Mouse (Mus musculus): ENCODE results near the gene Chrng. TPM values are rescaled to one million over a fixed set of nuclear protein-coding genes. Genes with fewer than 3 reads are reported as not detected.

Gene Chrng
- total RNA-seq (2014; rRNA removed) (not detected in 2 replicates), polyA plus RNA-seq (2012; rRNA removed) (not detected in 2 replicates)

DNA sequence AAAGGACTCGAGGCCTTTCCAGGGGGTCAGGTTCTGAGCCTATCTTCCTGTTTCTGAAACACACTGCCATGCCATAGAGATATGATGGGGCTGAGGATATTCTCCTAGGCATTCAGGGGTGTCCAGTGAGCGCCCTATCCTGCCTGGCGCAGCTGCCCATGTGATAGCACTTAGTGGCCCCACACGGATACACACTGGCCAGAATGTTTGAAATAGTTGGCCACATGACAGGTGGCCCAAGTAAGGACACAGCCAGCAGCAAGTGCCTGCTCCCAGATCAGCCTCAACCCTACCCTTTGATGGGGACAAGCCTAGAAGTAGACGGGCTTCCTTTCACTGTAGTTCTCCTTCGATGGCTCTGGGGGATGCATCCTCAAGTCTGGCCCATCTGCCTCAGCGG is at the start of gene Chrng:
TSS of gene Chrng (plus strand) at position 193 of the 400 bp plus-strand sequence.
- Histone ChIP-seq H3K27me3 (ENCODE audit: control insufficient read depth, insufficient read depth, low read length) (0 out of 2 replicates have a peak, but pooled peaks cover 2% of the 10 kb centered on the region), H3K9ac (ENCODE audit: low read depth, low read length) (no peak within 1 kb of the TSS), H3K36me3 (ENCODE audit: control insufficient read depth, insufficient read depth, low read length) (no peaks in the 10 kb centered on the region), H3K4me1 (ENCODE audit: control insufficient read depth, insufficient read depth, low read length) (no peaks in the 10 kb centered on the region), H3K79me2 (ENCODE audit: control insufficient read depth, insufficient read depth, low read length) (no peaks in the 10 kb centered on the region), H3K4me3 (ENCODE audit: insufficient read depth, low read depth, low read length) (no peak within 1 kb of the TSS), H3K27ac (replicated peaks; ENCODE audit: insufficient read depth, low read depth, low read length) (no peak within 1 kb of the TSS)
- TF ChIP-seq CTCF (IDR thresholded peaks at IDR 0.05; ENCODE audit: low read depth, low read length) (no peak), POLR2A (IDR thresholded peaks at IDR 0.05; ENCODE audit: extremely low read depth, insufficient read depth, low read length) (no peak)
- no peak for DNase-seq (ENCODE audit: extremely low read depth, low read depth, low spot score)
- 90% methylated on average over 7 of the region's 7 CpGs for WGBS

DNA sequence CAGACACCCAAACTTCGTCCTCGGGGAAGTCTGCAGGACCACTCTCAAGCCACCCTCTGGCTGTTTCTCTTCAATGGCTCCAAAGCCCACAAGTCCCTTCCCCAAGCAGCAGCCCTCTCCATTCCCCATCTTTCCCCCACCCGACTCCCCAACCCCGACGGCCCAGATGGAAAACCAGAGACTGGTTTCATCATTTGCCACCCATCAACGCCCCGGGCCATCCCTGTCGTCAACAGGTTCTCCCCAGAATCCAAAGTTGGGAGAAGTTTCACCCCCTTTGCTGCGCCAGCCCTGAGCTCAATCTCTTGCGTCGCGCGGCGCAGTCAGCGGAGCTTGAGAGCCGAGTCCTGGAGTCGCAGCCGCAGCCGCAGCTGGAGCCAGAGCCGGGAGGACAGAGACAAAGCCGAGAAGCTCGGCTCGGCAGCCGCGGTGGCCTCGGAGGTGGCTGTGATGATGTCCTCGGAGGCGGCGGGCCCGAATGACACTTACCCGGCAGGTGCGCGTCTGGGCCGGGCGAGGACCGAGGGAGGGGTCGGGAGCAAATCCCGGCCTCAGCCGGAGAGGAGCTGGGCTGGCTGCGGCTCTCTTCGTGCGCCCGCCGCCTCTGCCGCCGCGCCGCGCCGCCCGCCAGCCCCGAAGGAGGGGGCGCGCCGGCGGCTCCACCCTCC is 48.8 kb upstream of the Chrng start:
- 3% methylated on average over 44 of the region's 56 CpGs for WGBS

GRCm38 (mm10) chr1:87156199-87156587 is 48.3 kb upstream of the Chrng start, which contains the start of gene Ecel1:
TSS of gene Ecel1 (minus strand) at chr1:87156521.
- Histone ChIP-seq H3K9ac (ENCODE audit: low read depth, low read length) (no peak within 1 kb of the TSS), H3K79me2 (ENCODE audit: control insufficient read depth, insufficient read depth, low read length) (no peaks in the 10 kb centered on the region), H3K4me1 (ENCODE audit: control insufficient read depth, insufficient read depth, low read length) (no peaks in the 10 kb centered on the region), H3K27ac (replicated peaks; ENCODE audit: insufficient read depth, low read depth, low read length) (no peak within 1 kb of the TSS), H3K4me3 (ENCODE audit: insufficient read depth, low read depth, low read length) (no peak within 1 kb of the TSS), H3K36me3 (ENCODE audit: control insufficient read depth, insufficient read depth, low read length) (no peaks in the 10 kb centered on the region), H3K27me3 (ENCODE audit: control insufficient read depth, insufficient read depth, low read length) (peaks cover 22% of the 10 kb centered on the region)
- no peak for DNase-seq (ENCODE audit: extremely low read depth, low read depth, low spot score)
- 5% methylated on average over 11 of the region's 12 CpGs for WGBS
- TF ChIP-seq CTCF (IDR thresholded peaks at IDR 0.05; ENCODE audit: low read depth, low read length) (no peak), POLR2A (IDR thresholded peaks at IDR 0.05; ENCODE audit: extremely low read depth, insufficient read depth, low read length) (no peak)

More for the DNA sequence above, 48.8 kb upstream of the Chrng start:
- H3K4me3 ChIP-seq (ENCODE audit: insufficient read depth, low read depth, low read length) = no peak overlapping the region
- peaks cover 22% of the 10 kb centered on the region for H3K27me3 ChIP-seq (ENCODE audit: control insufficient read depth, insufficient read depth, low read length)
- H3K27ac ChIP-seq (replicated peaks; ENCODE audit: insufficient read depth, low read depth, low read length) = no peak overlapping the region
- no peaks in the 10 kb centered on the region for H3K4me1 ChIP-seq (ENCODE audit: control insufficient read depth, insufficient read depth, low read length)
- TF ChIP-seq CTCF (IDR thresholded peaks at IDR 0.05; ENCODE audit: low read depth, low read length) = no peak
- DNase-seq (ENCODE audit: extremely low read depth, low read depth, low spot score) = no peak
- no peaks in the 10 kb centered on the region for H3K36me3 ChIP-seq (ENCODE audit: control insufficient read depth, insufficient read depth, low read length)
- no peak overlapping the region for H3K9ac ChIP-seq (ENCODE audit: low read depth, low read length)
- no peaks in the 10 kb centered on the region for H3K79me2 ChIP-seq (ENCODE audit: control insufficient read depth, insufficient read depth, low read length)

- Histone ChIP-seq H3K79me2 (ENCODE audit: control insufficient read depth, insufficient read depth, low read length) (no peaks in the 10 kb centered on the region), H3K27me3 (ENCODE audit: control insufficient read depth, insufficient read depth, low read length) (peaks cover 17% of the 10 kb centered on the region), H3K36me3 (ENCODE audit: control insufficient read depth, insufficient read depth, low read length) (no peaks in the 10 kb centered on the region), H3K9ac (ENCODE audit: low read depth, low read length) (no peak overlapping the region), H3K27ac (replicated peaks; ENCODE audit: insufficient read depth, low read depth, low read length) (no peak overlapping the region), H3K4me1 (ENCODE audit: control insufficient read depth, insufficient read depth, low read length) (no peaks in the 10 kb centered on the region), H3K4me3 (ENCODE audit: insufficient read depth, low read depth, low read length) (no peak overlapping the region)
- no peak for DNase-seq (ENCODE audit: extremely low read depth, low read depth, low spot score)
- WGBS = 70% methylated on average over 3 of the region's 3 CpGs
- TF ChIP-seq CTCF (IDR thresholded peaks at IDR 0.05; ENCODE audit: low read depth, low read length) (no peak), POLR2A (IDR thresholded peaks at IDR 0.05; ENCODE audit: extremely low read depth, insufficient read depth, low read length) (no peak)
Observed at GRCm38 (mm10) chr1:87159396-87159795, 45.1 kb upstream of the Chrng start.

GRCm38 (mm10) chr1:87164164-87164795 is 40.2 kb upstream of the Chrng start:
- no peak overlapping the region for H3K9ac ChIP-seq (ENCODE audit: low read depth, low read length)
- WGBS = 47% methylated on average over 11 of the region's 11 CpGs
- no peak for TF ChIP-seq POLR2A (IDR thresholded peaks at IDR 0.05; ENCODE audit: extremely low read depth, insufficient read depth, low read length)
- TF ChIP-seq CTCF (IDR thresholded peaks at IDR 0.05; ENCODE audit: low read depth, low read length) = no peak
- H3K27ac ChIP-seq (replicated peaks; ENCODE audit: insufficient read depth, low read depth, low read length) = no peak overlapping the region
- 0 out of 2 replicates have a peak, but pooled peaks cover 3% of the 10 kb centered on the region for H3K27me3 ChIP-seq (ENCODE audit: control insufficient read depth, insufficient read depth, low read length)
- no peak overlapping the region for H3K4me3 ChIP-seq (ENCODE audit: insufficient read depth, low read depth, low read length)
- H3K36me3 ChIP-seq (ENCODE audit: control insufficient read depth, insufficient read depth, low read length) = no peaks in the 10 kb centered on the region
- no peak for DNase-seq (ENCODE audit: extremely low read depth, low read depth, low spot score)
- no peaks in the 10 kb centered on the region for H3K79me2 ChIP-seq (ENCODE audit: control insufficient read depth, insufficient read depth, low read length)
- no peaks in the 10 kb centered on the region for H3K4me1 ChIP-seq (ENCODE audit: control insufficient read depth, insufficient read depth, low read length)

DNA sequence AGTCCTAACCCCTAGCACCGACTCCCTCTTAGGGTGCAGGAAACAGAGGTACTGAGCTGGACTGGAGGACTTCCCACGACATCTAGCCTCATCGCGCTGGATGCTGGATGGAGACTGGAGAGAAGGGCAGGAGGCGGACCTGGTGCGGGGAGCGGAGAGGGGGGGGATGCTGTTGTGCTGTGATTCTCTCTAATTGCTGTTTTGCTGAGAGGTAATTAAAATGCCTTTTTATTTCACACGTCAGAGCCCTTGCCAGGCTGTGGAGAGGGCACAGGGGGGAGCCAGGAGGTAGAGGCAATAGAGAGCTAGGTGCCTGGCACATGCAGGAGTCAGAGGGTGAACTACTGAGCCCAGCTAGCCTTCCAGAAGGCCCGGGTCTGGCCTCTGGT is 39.7 kb upstream of the Chrng start:
- no peaks in the 10 kb centered on the region for H3K4me1 ChIP-seq (ENCODE audit: control insufficient read depth, insufficient read depth, low read length)
- H3K27ac ChIP-seq (replicated peaks; ENCODE audit: insufficient read depth, low read depth, low read length) = no peak overlapping the region
- no peak overlapping the region for H3K4me3 ChIP-seq (ENCODE audit: insufficient read depth, low read depth, low read length)
- no peaks in the 10 kb centered on the region for H3K79me2 ChIP-seq (ENCODE audit: control insufficient read depth, insufficient read depth, low read length)
- 0 out of 2 replicates have a peak, but pooled peaks cover 3% of the 10 kb centered on the region for H3K27me3 ChIP-seq (ENCODE audit: control insufficient read depth, insufficient read depth, low read length)
- no peak for DNase-seq (ENCODE audit: extremely low read depth, low read depth, low spot score)
- no peaks in the 10 kb centered on the region for H3K36me3 ChIP-seq (ENCODE audit: control insufficient read depth, insufficient read depth, low read length)
- WGBS = 64% methylated on average over 9 of the region's 9 CpGs
- no peak overlapping the region for H3K9ac ChIP-seq (ENCODE audit: low read depth, low read length)
- TF ChIP-seq CTCF (IDR thresholded peaks at IDR 0.05; ENCODE audit: low read depth, low read length) = no peak
- TF ChIP-seq POLR2A (IDR thresholded peaks at IDR 0.05; ENCODE audit: extremely low read depth, insufficient read depth, low read length) = no peak

Data from liver, adult 2 months (tissue).